9 mouse cellular contexts compared by ENCODE assay signal in genomic region chr9:48987201-48988101, GRCm38 (mm10). TPM values are rescaled to one million over a fixed set of nuclear protein-coding genes. Genes with fewer than 3 reads are reported as not detected.
DNase-seq lines count a peak whose midpoint lies in the region; ATAC-seq and TF ChIP-seq lines count a peak whose summit lies in the region.
"Had no signal": no experiment of that assay in that cellular context is flagged by ENCODE, and none has a peak within 500 bp of the region (broad histone marks: within the 10 kb centered on the region; RNA-seq: fewer than 3 reads in every experiment).

No protein-coding gene starts in this region.

- H3K4me2 ChIP-seq in CH12.LX (ENCODE audit: insufficient read depth, low read depth, poor library complexity, severe bottlenecking) (peak overlapping the region; percentile 44), myocyte (ENCODE audit: low read depth) (peak overlapping the region; percentile 76)
- H3K4me2 ChIP-seq in hindbrain, embryonic 15.5 days, result peak overlapping the region; percentile 68

- peaks cover 2 to 29% of the 10 kb centered on the region in 2 experiments for H3K4me1 ChIP-seq in CH12.LX (ENCODE audit: control insufficient read depth in 1 of 2, insufficient read depth in 2 of 2)
- peaks cover 41% of the 10 kb centered on the region for H3K4me1 ChIP-seq in embryonic facial prominence, embryonic 10.5 days
- peaks cover 28% of the 10 kb centered on the region for H3K4me1 ChIP-seq in hindbrain, embryonic 15.5 days (replicated peaks)

- no peak for ATAC-seq in hindbrain, embryonic 15.5 days (ENCODE audit: low FRiP score, low read depth)
- no peak for ATAC-seq in megakaryocyte progenitor cell, adult 5-6 weeks (replicated peaks; ENCODE audit: poor library complexity)
- ATAC-seq: Patski had no signal

- in situ Hi-C loops in CH12.LX (cut with MboI; ENCODE audit: low pct_ligation_motif_present, low pct_unique_long_range_greater_than_20kb, low sequenced_read_pairs), result no loop called here

- H3K36me3 ChIP-seq in CH12.LX (replicated peaks in 1 of 2; ENCODE audit: control insufficient read depth in 1 of 2, insufficient read depth in 1 of 2, low read length in 1 of 2) (peaks cover 0 to 13% of the 10 kb centered on the region in 2 experiments), myocyte (ENCODE audit: control insufficient read depth, insufficient read depth) (no peaks in the 10 kb centered on the region)
- H3K36me3 ChIP-seq in embryonic facial prominence, embryonic 10.5 days (replicated peaks), result peaks cover 36% of the 10 kb centered on the region
- no peaks in the 10 kb centered on the region for H3K36me3 ChIP-seq in hindbrain, embryonic 15.5 days

- peak; percentile 46; the same call in 1 of the 2 replicates for TF ChIP-seq EP300 in CH12.LX (IDR thresholded peaks at IDR 0.05; ENCODE audit: low read length)

- TF ChIP-seq RAD21 in CH12.LX (IDR thresholded peaks at IDR 0.05; ENCODE audit: low read depth, low read length), result no peak

- 26% methylated on average over 12 of the region's 12 CpGs for WGBS in embryonic facial prominence, embryonic 10.5 days
- 30% methylated on average over 12 of the region's 12 CpGs for WGBS in hindbrain, embryonic 15.5 days

- H3K9me3 ChIP-seq in CH12.LX (replicated peaks; ENCODE audit: low read length), result no peaks in the 10 kb centered on the region
- no peaks in the 10 kb centered on the region for H3K9me3 ChIP-seq in embryonic facial prominence, embryonic 10.5 days
- H3K9me3 ChIP-seq in hindbrain, embryonic 15.5 days, result no peaks in the 10 kb centered on the region

- H3K27me3 ChIP-seq in CH12.LX (replicated peaks) (no peaks in the 10 kb centered on the region), myocyte (ENCODE audit: control insufficient read depth, insufficient read depth, insufficient read length) (no peaks in the 10 kb centered on the region)
- no peaks in the 10 kb centered on the region for H3K27me3 ChIP-seq in embryonic facial prominence, embryonic 10.5 days (replicated peaks; ENCODE audit: low read depth, poor library complexity, severe bottlenecking)
- H3K27me3 ChIP-seq in hindbrain, embryonic 15.5 days, result no peaks in the 10 kb centered on the region
- H3K27me3 ChIP-seq: Patski had no signal

- dilution Hi-C loops in CH12.LX (cut with MboI; ENCODE audit: extremely low pct_ligation_motif_present, extremely low pct_unique_long_range_greater_than_20kb, low sequenced_read_pairs), result no loop called here

- peaks cover 2% of the 10 kb centered on the region; the same call in 1 of the 2 replicates for H3K79me2 ChIP-seq in CH12.LX (replicated peaks; ENCODE audit: control insufficient read depth, extremely low read depth, insufficient read depth, poor library complexity, severe bottlenecking)
- H3K79me2 ChIP-seq in myocyte (ENCODE audit: control insufficient read depth, insufficient read depth), result peaks cover 49% of the 10 kb centered on the region

- H3K9ac ChIP-seq in CH12.LX (ENCODE audit: insufficient read depth, low read depth), result no peak overlapping the region; the same call in 1 of the 2 replicates
- no peak overlapping the region for H3K9ac ChIP-seq in hindbrain, embryonic 15.5 days

- H3K4me3 ChIP-seq in CH12.LX (replicated peaks in 1 of 3; ENCODE audit: low read depth in 2 of 3, low read length in 2 of 3, poor library complexity in 1 of 3) (no peak overlapping the region), myocyte (peak overlapping the region; percentile 70)
- peak overlapping the region; percentile 82 for H3K4me3 ChIP-seq in embryonic facial prominence, embryonic 10.5 days
- peak overlapping the region; percentile 87; the same call in 1 of the 2 replicates for H3K4me3 ChIP-seq in hindbrain, embryonic 15.5 days

- H3K27ac ChIP-seq in CH12.LX (ENCODE audit: insufficient read depth, low read depth), result no peak overlapping the region
- no peak overlapping the region for H3K27ac ChIP-seq in embryonic facial prominence, embryonic 10.5 days (replicated peaks)
- no peak overlapping the region for H3K27ac ChIP-seq in hindbrain, embryonic 15.5 days (replicated peaks)

- DNase-seq in gastrocnemius, adult 18-20 months (ENCODE audit: low spot score), result peak; percentile 20
- DNase-seq in gastrocnemius, postnatal 4 days (ENCODE audit: low spot score in 2 of 2), result no peak
- peak; percentile 15 for DNase-seq in CH12.LX (ENCODE audit: extremely low read depth)
- DNase-seq in embryonic facial prominence, embryonic 10.5 days (ENCODE audit: low spot score), result peak; percentile 52
- no peak for DNase-seq in thymus, postnatal 25 days

- TF ChIP-seq POLR2A in CH12.LX (IDR thresholded peaks at IDR 0.05; ENCODE audit: low read depth, low read length) (no peak), myocyte (IDR thresholded peaks at IDR 0.05; ENCODE audit: insufficient read length, low read depth) (no peak)

- TF ChIP-seq CTCF in CH12.LX (conservative IDR thresholded peaks at IDR 0.05 in 1 of 2, IDR thresholded peaks at IDR 0.05 in 1 of 2; ENCODE audit: low read depth in 2 of 2, low read length in 2 of 2), result no peak

- no peak overlapping the region for H3ac ChIP-seq in myocyte (ENCODE audit: control insufficient read depth, insufficient read length)

TF ChIP-seq in CH12.LX, 34 proteins besides CTCF, POLR2A, EP300 and RAD21:
- TF ChIP-seq BHLHE40 (IDR thresholded peaks at IDR 0.05; ENCODE audit: low read depth, low read length) (peak; percentile 30; the same call in 1 of the 2 replicates), IRF4 (IDR thresholded peaks at IDR 0.05; ENCODE audit: low read depth, low read length) (peak; percentile 35; the same call in 1 of the 2 replicates), NRF1 (IDR thresholded peaks at IDR 0.05; ENCODE audit: low read depth, low read length) (no peak), ZNF384 (IDR thresholded peaks at IDR 0.05; ENCODE audit: low read depth, low read length) (peak; percentile 72), CHD2 (IDR thresholded peaks at IDR 0.05; ENCODE audit: low read length) (peak; percentile 56; the same call in 1 of the 2 replicates), UBTF (IDR thresholded peaks at IDR 0.05; ENCODE audit: low read depth, low read length) (no peak)

TF ChIP-seq in myocyte, 11 proteins besides CTCF, POLR2A, EP300 and RAD21:
- TF ChIP-seq MYOD1 (IDR thresholded peaks at IDR 0.05; ENCODE audit: control insufficient read depth in 1 of 3, insufficient read length in 2 of 3, low read depth in 2 of 3) (no peak), USF1 (IDR thresholded peaks at IDR 0.05; ENCODE audit: low read depth) (no peak), TCF12 (IDR thresholded peaks at IDR 0.05; ENCODE audit: insufficient read depth, poor library complexity, severe bottlenecking) (no peak), E2F4 (IDR thresholded peaks at IDR 0.05; ENCODE audit: insufficient read depth) (no peak), TCF3 (IDR thresholded peaks at IDR 0.05; ENCODE audit: insufficient read length, low read depth) (no peak), MAX (IDR thresholded peaks at IDR 0.05; ENCODE audit: low read depth) (no peak), REST (IDR thresholded peaks at IDR 0.05; ENCODE audit: insufficient read depth, insufficient read length) (no peak), MYOG (IDR thresholded peaks at IDR 0.05; ENCODE audit: control insufficient read depth in 1 of 3, insufficient read depth in 1 of 3, insufficient read length in 2 of 3, low read depth in 2 of 3) (no peak), CEBPB (IDR thresholded peaks at IDR 0.05; ENCODE audit: insufficient read depth, poor library complexity, severe bottlenecking) (no peak), POLR2AphosphoS2 (IDR thresholded peaks at IDR 0.05; ENCODE audit: insufficient read length, low read depth) (no peak), SRF (IDR thresholded peaks at IDR 0.05; ENCODE audit: control insufficient read depth, insufficient read length, low read depth) (no peak)

RNA-seq across cellular contexts. Expression of gene Usp28, which starts 2.3 kb away (rescaled TPM):
- total RNA-seq in gastrocnemius, adult 18-20 months (2021), result 10 to 100 TPM; 46.0 to 76.3 TPM
- total RNA-seq in gastrocnemius, postnatal 4 days (2021), result 100 to 1,000 TPM; 133 to 173 TPM
- total RNA-seq in CH12.LX (2012; rRNA removed) (5.5 and 7.0 TPM in 2 replicates), CH12.LX (2014; rRNA removed) (5.8 and 6.5 TPM in 2 replicates)
- polyA plus RNA-seq in CH12.LX (2012; ENCODE audit: insufficient read length, low read depth) (7.7 and 9.3 TPM in 2 replicates), myocyte (2012; fragmentation: generic; extraction: Trizol) (27.5 TPM)
- polyA plus RNA-seq in embryonic facial prominence, embryonic 10.5 days (2016; fragmentation: Nextera tagmentation; extraction: Ambion mirVana), result 52.8 and 55.1 TPM in 2 replicates
- 31.0 and 31.4 TPM in 2 replicates for polyA plus RNA-seq in hindbrain, embryonic 15.5 days (2015; fragmentation: Nextera tagmentation; extraction: Ambion mirVana)
- 8.7 and 11.2 TPM in 2 replicates for total RNA-seq in megakaryocyte progenitor cell, adult 5-6 weeks (2015)
- total RNA-seq in megakaryocyte progenitor cell, adult 5-6 weeks (2017), result 6.8 and 8.8 TPM in 2 replicates

RNA-seq across cellular contexts. Expression of gene Htr3b, which starts 22.7 kb away (rescaled TPM):
- not detected for total RNA-seq in gastrocnemius, adult 18-20 months (2021)
- not detected for total RNA-seq in gastrocnemius, postnatal 4 days (2021)
- total RNA-seq in CH12.LX (2012; rRNA removed) (not detected in 2 replicates), CH12.LX (2014; rRNA removed) (not detected in 2 replicates)
- polyA plus RNA-seq in CH12.LX (2012; ENCODE audit: insufficient read length, low read depth) (not detected in 2 replicates), myocyte (2012; fragmentation: generic; extraction: Trizol) (not detected)
- 1.1 and 2.1 TPM in 2 replicates for polyA plus RNA-seq in embryonic facial prominence, embryonic 10.5 days (2016; fragmentation: Nextera tagmentation; extraction: Ambion mirVana)
- 0.18 and 0.92 TPM in 2 replicates for polyA plus RNA-seq in hindbrain, embryonic 15.5 days (2015; fragmentation: Nextera tagmentation; extraction: Ambion mirVana)
- not detected in 2 replicates for total RNA-seq in megakaryocyte progenitor cell, adult 5-6 weeks (2015)
- total RNA-seq in megakaryocyte progenitor cell, adult 5-6 weeks (2017), result not detected in 2 replicates
- polyA plus RNA-seq: Patski had no signal

Comparison
In these comparisons a context has a peak if more than half of its experiments do, and no peak if none do; other contexts are left out.
1. DNase-seq: peak in gastrocnemius, adult 18-20 months (single experiment), CH12.LX (single experiment) and embryonic facial prominence, embryonic 10.5 days (single experiment); none in gastrocnemius, postnatal 4 days (0 of 2) and thymus, postnatal 25 days (single experiment).
2. H3K4me3 ChIP-seq: peak in embryonic facial prominence, embryonic 10.5 days (single experiment), hindbrain, embryonic 15.5 days (single experiment) and myocyte (single experiment); none in CH12.LX (0 of 3).
3. Peak in every context shown above with its lines, with median percentiles within 50 percentile points of each other: H3K4me2 ChIP-seq.